Mouse (Mus musculus) midbrain, embryonic 16.5 days (tissue): Measurements from ENCODE around the gene Ddi1. TPM values are rescaled to one million over a fixed set of nuclear protein-coding genes. Genes with fewer than 3 reads are reported as not detected.
"Not testable (repeated sequence)": the region's sequence is repeated elsewhere in the genome, so short reads cannot be mapped to it uniquely, and the experiment has no call there.

Source experiments
- ATAC-seq: fragments of 200-750 bp; cut with Nextera tagmentation; 2 replicates; pipeline ENCODE4 v1.8.0; 2017; ENCODE audit warnings: moderate TSS enrichment
- H3K27ac ChIP-seq: fragments of 300-500 bp; sonication (generic); 2 replicates; pipeline ENCODE4 v1.5.1; 2014; ENCODE audit warnings: mild to moderate bottlenecking, low read length, mixed read lengths
- H3K27me3 ChIP-seq: fragments of 300-500 bp; sonication (generic); 2 replicates; pipeline ENCODE4 v1.6.1; 2014; ENCODE audit warnings: low read depth, low read length, mixed read lengths; ENCODE audit not compliant: control insufficient read depth, insufficient read depth
- H3K36me3 ChIP-seq: fragments of 300-500 bp; sonication (generic); 2 replicates; pipeline ENCODE4 v1.6.1; 2014; ENCODE audit warnings: mild to moderate bottlenecking, low read length, moderate library complexity, mixed read lengths; ENCODE audit not compliant: control insufficient read depth, insufficient read depth
- H3K4me1 ChIP-seq: fragments of 300-500 bp; sonication (generic); 2 replicates; pipeline ENCODE4 v1.6.1; 2014; ENCODE audit warnings: mild to moderate bottlenecking, low read length, mixed read lengths; ENCODE audit not compliant: control insufficient read depth, insufficient read depth
- H3K4me2 ChIP-seq: fragments of 300-500 bp; sonication (generic); 2 replicates; pipeline ENCODE4 v1.6.1; 2014; ENCODE audit warnings: mild to moderate bottlenecking, low read length, mixed read lengths
- H3K4me3 ChIP-seq: fragments of 300-500 bp; sonication (generic); 2 replicates; pipeline ENCODE4 v1.5.1; 2014; ENCODE audit warnings: low read depth, mild to moderate bottlenecking, low read length, moderate library complexity, mixed read lengths
- H3K9ac ChIP-seq: fragments of 300-500 bp; sonication (generic); 2 replicates; pipeline ENCODE4 v1.6.1; 2014; ENCODE audit warnings: low read depth, low read length, mixed read lengths
- H3K9me3 ChIP-seq: fragments of 300-500 bp; sonication (generic); replicated peaks from 2 replicates; pipeline ENCODE4 v1.6.1; 2014; ENCODE audit warnings: mild to moderate bottlenecking, low read length, mixed read lengths; ENCODE audit not compliant: control insufficient read depth, poor library complexity, severe bottlenecking
- WGBS: fragments of 180-500 bp; shearing (Covaris S2); extraction: QIAGEN DNeasy Blood & Tissue Kit; methylation state at CpG from one replicate; pipeline ENCODE4 v1.1.7; 2014; 5-methylcytosine and 5-hydroxymethylcytosine counted together
- polyA plus RNA-seq: library from polyadenylated mRNA; unstranded; fragments of >200 nt; fragmentation: Nextera tagmentation; extraction: Ambion mirVana; gene quantifications from 2 replicates; pipeline ENCODE4 v1.2.1, GENCODE M21; 2015

Ddi1 gene
- polyA plus RNA-seq, 1 experiment from 2014 or later, result not detected

- no peaks in the 10 kb centered on the region for H3K36me3 ChIP-seq
- no peaks in the 10 kb centered on the region for H3K9me3 ChIP-seq
- no peak overlapping the region for H3K9ac ChIP-seq
- no peak overlapping the region for H3K4me3 ChIP-seq
- ATAC-seq, result no peak
- 95% methylated on average over 1 of the region's 1 CpGs for WGBS
- no peak overlapping the region for H3K27ac ChIP-seq
- no peaks in the 10 kb centered on the region for H3K27me3 ChIP-seq
- no peaks in the 10 kb centered on the region for H3K4me1 ChIP-seq
- no peak overlapping the region for H3K4me2 ChIP-seq
These were observed 6.7 kb upstream of the Ddi1 start for GRCm38 (mm10) chr9:6276395-6276794.

DNA sequence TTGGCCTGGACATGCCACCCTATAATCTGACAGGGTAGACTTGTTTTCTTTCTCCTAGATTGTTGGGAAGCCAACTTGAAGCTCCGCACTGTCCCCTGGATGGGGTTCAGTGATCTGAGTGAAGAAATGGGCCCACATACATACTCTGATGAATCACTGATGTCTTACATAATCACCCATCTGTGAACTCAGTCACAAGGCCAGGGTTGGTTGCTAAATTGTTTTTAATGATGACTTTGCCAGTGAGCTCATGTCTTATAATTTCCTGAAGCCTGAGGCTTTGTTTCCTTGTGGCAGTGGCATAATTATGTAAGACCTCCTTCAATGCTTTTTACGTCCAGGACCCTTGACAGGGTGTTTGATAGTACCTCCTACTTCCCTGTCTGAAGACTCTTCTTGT lies 4.8 kb downstream of the Ddi1 start:
- no peak for ATAC-seq
- WGBS, result 93% methylated on average over 2 of the region's 2 CpGs

DNA sequence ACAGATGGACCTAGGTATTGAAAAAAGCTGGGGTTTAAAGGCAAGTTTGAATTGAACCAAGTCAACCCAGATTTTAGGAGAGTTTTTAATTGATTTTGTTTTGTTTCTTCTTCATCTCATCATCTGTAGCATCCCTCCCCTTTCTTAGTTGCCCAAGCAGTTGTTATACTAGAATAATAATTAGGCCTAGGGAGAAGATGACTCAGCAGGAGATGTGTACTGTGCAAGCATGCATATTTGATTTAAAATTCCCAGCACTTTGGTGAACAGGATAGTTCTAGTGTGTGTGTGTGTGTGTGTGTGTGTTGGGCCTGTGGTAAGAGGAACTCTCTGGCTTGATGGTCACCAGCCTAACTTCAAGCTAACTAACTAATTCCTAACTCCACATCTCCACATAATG lies 12.6 kb downstream of the Ddi1 start:
- Histone ChIP-seq H3K27me3 (no peaks in the 10 kb centered on the region), H3K27ac (no peak overlapping the region), H3K4me3 (no peak overlapping the region), H3K36me3 (no peaks in the 10 kb centered on the region), H3K9ac (no peak overlapping the region), H3K4me1 (no peaks in the 10 kb centered on the region), H3K9me3 (no peaks in the 10 kb centered on the region), H3K4me2 (no peak overlapping the region)
- no peak for ATAC-seq

More for the DNA sequence above, 4.8 kb downstream of the Ddi1 start:
- Histone ChIP-seq H3K4me2 (no peak overlapping the region), H3K4me3 (no peak overlapping the region), H3K4me1 (no peaks in the 10 kb centered on the region), H3K9me3 (no peaks in the 10 kb centered on the region), H3K27ac (no peak overlapping the region), H3K9ac (no peak overlapping the region), H3K27me3 (no peaks in the 10 kb centered on the region), H3K36me3 (no peaks in the 10 kb centered on the region)

- Histone ChIP-seq H3K9me3 (no peaks in the 10 kb centered on the region), H3K4me3 (no peak overlapping the region), H3K27ac (no peak overlapping the region), H3K4me2 (no peak overlapping the region), H3K4me1 (no peaks in the 10 kb centered on the region; the same call in 1 of the 2 replicates), H3K27me3 (no peaks in the 10 kb centered on the region), H3K36me3 (no peaks in the 10 kb centered on the region), H3K9ac (no peak overlapping the region)
- ATAC-seq, result no peak
- 65% methylated on average over 2 of the region's 2 CpGs for WGBS
These were observed 17.7 kb downstream of the Ddi1 start for GRCm38 (mm10) chr9:6251990-6252389.

DNA sequence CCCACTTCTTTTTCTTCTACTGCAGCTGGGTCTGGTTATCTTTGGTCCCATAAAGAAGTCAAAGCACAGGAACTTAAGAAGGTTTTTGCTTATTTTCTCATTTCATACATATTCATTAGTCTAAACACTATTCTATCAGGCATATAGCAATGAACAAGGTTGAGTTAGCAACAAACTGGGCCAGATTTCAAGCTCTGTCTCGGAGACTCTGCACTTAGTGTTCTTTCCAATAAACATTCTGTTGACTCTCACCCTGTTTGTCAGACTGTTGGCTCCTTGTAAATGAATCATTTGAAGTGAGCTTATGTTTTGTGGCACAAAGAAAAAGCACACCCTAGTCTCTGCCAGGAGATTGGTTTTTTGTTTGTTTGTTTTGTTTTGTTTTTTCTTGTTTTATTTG lies 19.3 kb downstream of the Ddi1 start:
- Histone ChIP-seq H3K27ac (no peak overlapping the region), H3K4me2 (no peak overlapping the region), H3K4me1 (no peaks in the 10 kb centered on the region; the same call in 1 of the 2 replicates), H3K27me3 (no peaks in the 10 kb centered on the region), H3K4me3 (no peak overlapping the region), H3K9ac (no peak overlapping the region), H3K9me3 (no peaks in the 10 kb centered on the region), H3K36me3 (no peaks in the 10 kb centered on the region)
- ATAC-seq, result peak; percentile 59; the same call in 1 of the 2 replicates
- WGBS, result 57% methylated on average over 1 of the region's 1 CpGs

DNA sequence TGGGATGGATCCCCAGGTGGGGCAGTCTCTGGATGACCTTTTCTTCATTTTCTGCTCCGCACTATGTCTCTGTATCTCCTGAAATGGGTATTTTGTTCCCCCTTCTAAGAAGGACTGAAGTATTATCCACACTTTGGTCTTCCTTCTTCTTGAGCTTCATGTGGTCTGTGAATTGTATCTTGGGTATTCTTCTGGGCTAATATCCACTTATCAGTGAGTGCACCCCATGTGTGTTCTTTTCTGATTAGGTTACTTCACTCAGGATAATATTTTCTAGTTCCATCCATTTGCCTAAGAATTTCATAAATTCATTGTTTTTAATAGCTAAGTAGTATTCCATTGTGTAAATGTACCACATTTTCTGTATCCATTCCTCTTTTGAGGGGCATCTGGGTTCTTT lies 33.7 kb downstream of the Ddi1 start:
- not testable (repeated sequence) for H3K9ac ChIP-seq, H3K36me3 ChIP-seq, H3K4me1 ChIP-seq, H3K27me3 ChIP-seq, H3K4me3 ChIP-seq, H3K27ac ChIP-seq, H3K9me3 ChIP-seq, ATAC-seq, H3K4me2 ChIP-seq
- 94% methylated on average over 1 of the region's 1 CpGs for WGBS

DNA sequence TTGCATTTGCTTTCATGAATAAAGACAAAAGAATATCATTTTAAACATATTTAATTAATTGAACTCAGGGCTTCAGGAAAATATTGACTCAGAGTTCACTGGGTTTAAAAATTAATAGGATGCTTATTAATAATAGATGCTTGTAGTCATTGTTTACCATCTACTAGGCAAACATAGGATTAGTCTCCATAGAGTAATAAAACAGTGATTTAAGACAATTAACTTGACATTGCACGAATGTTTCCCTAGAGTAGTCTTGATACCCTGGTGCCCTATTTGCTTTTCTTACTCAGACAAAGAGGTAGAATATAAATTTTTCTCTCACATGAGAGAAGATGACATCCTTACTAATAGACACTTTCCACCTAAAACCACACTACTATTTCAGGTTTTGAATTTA lies 52.1 kb downstream of the Ddi1 start:
- no peak overlapping the region for H3K27ac ChIP-seq
- no peak overlapping the region for H3K9ac ChIP-seq
- H3K27me3 ChIP-seq, result no peaks in the 10 kb centered on the region
- no peaks in the 10 kb centered on the region for H3K4me1 ChIP-seq
- WGBS, result 61% methylated on average over 1 of the region's 1 CpGs
- no peak overlapping the region for H3K4me3 ChIP-seq
- no peaks in the 10 kb centered on the region for H3K9me3 ChIP-seq
- no peak for ATAC-seq
- no peaks in the 10 kb centered on the region for H3K36me3 ChIP-seq
- no peak overlapping the region for H3K4me2 ChIP-seq

- Histone ChIP-seq H3K9me3 (no peaks in the 10 kb centered on the region), H3K4me3 (no peak overlapping the region), H3K36me3 (no peaks in the 10 kb centered on the region), H3K4me2 (no peak overlapping the region), H3K27ac (no peak overlapping the region), H3K4me1 (no peaks in the 10 kb centered on the region), H3K9ac (no peak overlapping the region), H3K27me3 (no peaks in the 10 kb centered on the region)
- WGBS, result 79% methylated on average over 5 of the region's 5 CpGs
- ATAC-seq, result no peak
These were observed 56.8 kb downstream of the Ddi1 start for GRCm38 (mm10) chr9:6212862-6213261.
